Mouse (Mus musculus) mammary gland, adult 2 months (tissue): Measurements from ENCODE around the gene Lrguk. TPM values are rescaled to one million over a fixed set of nuclear protein-coding genes. Genes with fewer than 3 reads are reported as not detected.

Source experiments
- polyA plus RNA-seq: library from polyadenylated mRNA; depleted of rRNA; stranded (reverse); fragments of >200 nt; gene quantifications from 2 replicates; pipeline ENCODE4 v1.2.3, GENCODE M21; 2012; ENCODE audit warnings: low replicate concordance; rRNA removed

Gene Lrguk
- polyA plus RNA-seq: 0.01 TPM in 1 of 2 replicates, not detected in the other

GRCm38 (mm10) chr6:34028933-34029745, at the start of gene Lrguk:
Gene Lrguk (plus strand): TSS chr6:34029448.

GRCm38 (mm10) chr6:34176864-34177247, 147.6 kb downstream of the Lrguk start, which contains the start of gene Slc35b4:
Gene Slc35b4 (minus strand): TSS chr6:34177111.

Other genes with a start within 250 kb of the Lrguk start
- gene Slc35b4, start 147.7 kb downstream of the Lrguk start, polyA plus RNA-seq: 21.4 and 56.9 TPM in 2 replicates